Mouse (Mus musculus): Measurements from ENCODE around the gene Acsl4. TPM values are rescaled to one million over a fixed set of nuclear protein-coding genes. Genes with fewer than 3 reads are reported as not detected.

The Acsl4 gene
- polyA plus RNA-seq, 1 experiment from 2014 or later = 19.4 TPM

- no peak overlapping the region for H3K27ac ChIP-seq
- 92% methylated on average over 2 of the region's 2 CpGs for WGBS
- no peak overlapping the region for H3K4me3 ChIP-seq
- H3K9me3 ChIP-seq = no peaks in the 10 kb centered on the region
- DNase-seq (ENCODE audit: low spot score) = no peak
- no peaks in the 10 kb centered on the region for H3K27me3 ChIP-seq (ENCODE audit: insufficient read depth, poor library complexity, severe bottlenecking)
- H3K4me1 ChIP-seq (replicated peaks) = no peaks in the 10 kb centered on the region
- H3K36me3 ChIP-seq = peaks cover 5% of the 10 kb centered on the region; the same call in 1 of the 2 replicates
These were observed 64.6 kb downstream of the Acsl4 start for GRCm38 (mm10) chrX:142325760-142326159.

- 81% methylated on average over 9 of the region's 9 CpGs for WGBS
- no peak for DNase-seq (ENCODE audit: low spot score)
These were observed 74.2 kb downstream of the Acsl4 start for GRCm38 (mm10) chrX:142316106-142316505.

DNA sequence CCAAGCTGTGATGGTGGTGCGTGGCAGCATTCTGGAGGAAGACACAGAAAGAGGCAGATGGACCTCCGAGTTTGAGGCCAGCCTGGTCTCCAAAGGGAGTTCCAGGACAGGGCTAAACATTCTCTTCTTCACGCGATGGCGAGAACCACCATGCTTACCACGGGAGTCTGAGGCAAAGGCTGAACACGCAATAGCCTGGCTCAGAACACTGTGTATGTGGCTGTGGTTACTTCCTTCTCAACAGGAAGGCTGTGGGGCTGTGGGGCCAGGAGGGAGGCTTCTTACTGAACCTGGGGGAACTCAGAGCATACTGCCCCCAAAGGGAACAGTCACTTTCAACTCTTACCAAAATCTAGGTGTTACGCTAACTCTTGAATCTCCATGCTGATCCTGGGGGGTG is 75.1 kb downstream of the Acsl4 start:
- H3K27me3 ChIP-seq (ENCODE audit: insufficient read depth, poor library complexity, severe bottlenecking) = peaks cover 18% of the 10 kb centered on the region
- H3K4me3 ChIP-seq = no peak overlapping the region
- no peaks in the 10 kb centered on the region for H3K36me3 ChIP-seq
- no peak for DNase-seq (ENCODE audit: low spot score)
- H3K4me1 ChIP-seq (replicated peaks) = no peaks in the 10 kb centered on the region
- H3K9me3 ChIP-seq = no peaks in the 10 kb centered on the region
- H3K27ac ChIP-seq = no peak overlapping the region
- WGBS = 80% methylated on average over 8 of the region's 8 CpGs

More at GRCm38 (mm10) chrX:142316106-142316505, 74.2 kb downstream of the Acsl4 start:
- H3K36me3 ChIP-seq = no peaks in the 10 kb centered on the region
- H3K4me1 ChIP-seq (replicated peaks) = no peaks in the 10 kb centered on the region
- no peaks in the 10 kb centered on the region for H3K9me3 ChIP-seq
- peaks cover 11% of the 10 kb centered on the region for H3K27me3 ChIP-seq (ENCODE audit: insufficient read depth, poor library complexity, severe bottlenecking)
- no peak overlapping the region for H3K4me3 ChIP-seq
- H3K27ac ChIP-seq = no peak overlapping the region

DNA sequence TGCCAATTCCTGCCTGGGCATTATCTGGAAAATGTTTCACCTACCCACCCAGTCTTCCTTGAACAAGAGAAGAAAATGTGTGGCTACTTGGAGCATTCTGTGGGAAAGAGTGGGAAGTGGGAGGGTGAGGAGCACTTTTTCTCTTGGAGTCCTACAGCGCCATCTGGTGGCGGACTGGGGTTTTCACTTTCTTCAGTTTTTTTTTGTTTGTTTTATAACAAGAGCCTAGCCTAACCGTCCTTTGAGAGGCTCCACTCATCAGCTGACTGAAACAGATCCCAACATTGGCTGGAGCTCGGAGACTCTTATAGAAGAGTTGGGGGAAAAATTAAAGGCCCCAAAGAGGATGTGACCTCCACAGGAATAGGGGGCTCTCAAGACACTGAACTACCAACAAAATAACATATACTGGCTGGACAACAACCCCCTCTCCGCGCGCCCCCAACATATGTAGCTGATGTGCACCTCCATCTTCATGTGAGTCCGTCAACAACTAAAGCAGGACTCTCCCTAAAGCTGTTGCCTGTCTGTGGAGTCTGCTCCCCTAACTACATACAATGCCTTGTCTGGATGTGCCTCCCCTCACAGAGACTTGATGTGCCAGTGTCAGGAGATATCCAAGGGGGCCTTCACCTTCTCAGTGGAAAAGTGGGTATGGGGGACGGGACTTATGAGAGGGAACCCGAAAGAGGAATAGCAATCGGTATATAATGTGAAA is 75.9 kb downstream of the Acsl4 start:
- H3K36me3 ChIP-seq = no peaks in the 10 kb centered on the region
- H3K27me3 ChIP-seq (ENCODE audit: insufficient read depth, poor library complexity, severe bottlenecking) = peaks cover 23% of the 10 kb centered on the region
- 50% methylated on average over 11 of the region's 11 CpGs for WGBS
- no peak overlapping the region for H3K4me3 ChIP-seq
- H3K27ac ChIP-seq = no peak overlapping the region
- DNase-seq (ENCODE audit: low spot score) = peak; percentile 54
- H3K9me3 ChIP-seq = no peaks in the 10 kb centered on the region
- H3K4me1 ChIP-seq (replicated peaks) = no peaks in the 10 kb centered on the region

GRCm38 (mm10) chrX:142310431-142310830 is 79.9 kb downstream of the Acsl4 start:
- Histone ChIP-seq H3K4me3 (no peak overlapping the region), H3K27ac (no peak overlapping the region), H3K36me3 (no peaks in the 10 kb centered on the region), H3K4me1 (replicated peaks) (peaks cover 10% of the 10 kb centered on the region), H3K27me3 (ENCODE audit: insufficient read depth, poor library complexity, severe bottlenecking) (peaks cover 51% of the 10 kb centered on the region), H3K9me3 (no peaks in the 10 kb centered on the region)
- 72% methylated on average over 5 of the region's 5 CpGs for WGBS
- no peak for DNase-seq (ENCODE audit: low spot score)

- Histone ChIP-seq H3K36me3 (no peaks in the 10 kb centered on the region), H3K9me3 (no peaks in the 10 kb centered on the region), H3K27me3 (ENCODE audit: insufficient read depth, poor library complexity, severe bottlenecking) (peaks cover 87% of the 10 kb centered on the region), H3K4me3 (peak within 1 kb of the TSS; percentile 48), H3K4me1 (replicated peaks) (peaks cover 15% of the 10 kb centered on the region), H3K27ac (peak within 1 kb of the TSS; percentile 73)
- DNase-seq (ENCODE audit: low spot score) = peak; percentile 54
- WGBS = 25% methylated on average over 26 of the region's 33 CpGs
These were observed 84.3 kb downstream of the Acsl4 start, which contains the start of gene Kcne1l for GRCm38 (mm10) chrX:142305869-142306581. Gene Kcne1l (minus strand): TSS chrX:142306294.

DNA sequence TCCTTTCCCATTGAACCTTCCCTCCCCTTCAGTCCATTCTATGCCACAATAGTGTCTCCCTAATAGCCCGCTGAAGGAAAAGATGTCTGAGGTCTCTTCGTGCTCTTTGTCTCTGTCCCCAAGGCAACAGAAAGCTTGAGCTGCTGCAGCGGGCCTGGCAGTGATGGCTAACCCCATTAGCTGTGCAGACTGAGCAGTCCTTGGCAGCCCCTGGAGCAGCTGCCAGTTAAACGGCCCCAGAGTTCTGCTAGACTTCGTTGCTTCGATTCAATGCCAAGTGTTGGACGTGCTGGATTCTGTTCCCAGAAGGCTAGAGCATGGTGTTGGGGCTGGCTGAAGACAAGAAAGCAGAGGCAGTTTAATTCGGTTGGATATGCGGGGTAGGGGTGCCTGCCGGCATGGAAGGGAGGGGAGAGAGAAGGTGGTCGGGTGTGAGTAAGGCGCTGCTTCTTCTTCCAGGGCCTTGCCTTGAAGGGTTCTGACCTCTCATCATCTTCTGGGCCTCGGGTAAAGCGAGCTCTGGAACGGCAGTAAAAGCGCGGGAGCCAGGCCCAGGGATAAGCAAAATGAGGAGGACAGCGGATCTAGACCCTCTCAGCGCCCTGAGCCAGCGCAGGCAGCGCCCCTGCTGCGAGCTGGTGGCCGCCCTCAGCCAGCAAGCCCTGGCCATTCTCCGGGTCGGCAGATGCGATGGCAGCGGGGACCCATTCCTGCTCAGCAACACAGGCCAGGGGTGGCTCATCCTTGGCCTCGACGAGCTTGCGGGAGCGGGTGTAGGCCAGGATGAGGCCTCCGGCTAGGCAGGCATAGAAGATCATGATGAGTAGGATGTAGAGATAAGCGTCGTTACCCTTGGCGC is 85.1 kb downstream of the Acsl4 start:
- DNase-seq (ENCODE audit: low spot score) = peak; percentile 21
- no peaks in the 10 kb centered on the region for H3K9me3 ChIP-seq
- 33% methylated on average over 35 of the region's 35 CpGs for WGBS
- H3K27ac ChIP-seq = peak overlapping the region; percentile 73
- peaks cover 15% of the 10 kb centered on the region for H3K4me1 ChIP-seq (replicated peaks)
- peak overlapping the region; percentile 48 for H3K4me3 ChIP-seq
- H3K27me3 ChIP-seq (ENCODE audit: insufficient read depth, poor library complexity, severe bottlenecking) = peaks cover 84% of the 10 kb centered on the region
- no peaks in the 10 kb centered on the region for H3K36me3 ChIP-seq

DNA sequence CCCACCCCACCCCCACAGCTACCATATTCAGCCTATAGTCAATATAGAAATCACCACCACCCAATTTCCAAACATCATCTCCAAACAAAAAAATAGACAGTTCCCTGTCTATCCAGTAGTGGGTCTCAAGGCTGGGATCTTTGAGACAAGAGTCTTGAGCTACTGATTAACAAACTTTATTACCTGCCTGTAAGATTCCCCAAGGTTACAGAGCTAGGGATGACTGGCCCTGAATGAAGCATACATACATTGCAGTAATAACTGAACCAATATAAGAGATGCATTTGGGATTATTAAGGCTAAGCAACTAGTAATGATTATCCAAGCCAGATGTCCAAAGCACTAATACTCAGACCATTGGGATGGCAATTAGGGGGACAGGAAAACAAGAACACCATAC is 85.7 kb downstream of the Acsl4 start:
- Histone ChIP-seq H3K27me3 (ENCODE audit: insufficient read depth, poor library complexity, severe bottlenecking) (peaks cover 84% of the 10 kb centered on the region), H3K9me3 (no peaks in the 10 kb centered on the region), H3K4me3 (no peak overlapping the region), H3K4me1 (replicated peaks) (peaks cover 15% of the 10 kb centered on the region), H3K36me3 (no peaks in the 10 kb centered on the region), H3K27ac (no peak overlapping the region)
- DNase-seq (ENCODE audit: low spot score) = no peak

DNA sequence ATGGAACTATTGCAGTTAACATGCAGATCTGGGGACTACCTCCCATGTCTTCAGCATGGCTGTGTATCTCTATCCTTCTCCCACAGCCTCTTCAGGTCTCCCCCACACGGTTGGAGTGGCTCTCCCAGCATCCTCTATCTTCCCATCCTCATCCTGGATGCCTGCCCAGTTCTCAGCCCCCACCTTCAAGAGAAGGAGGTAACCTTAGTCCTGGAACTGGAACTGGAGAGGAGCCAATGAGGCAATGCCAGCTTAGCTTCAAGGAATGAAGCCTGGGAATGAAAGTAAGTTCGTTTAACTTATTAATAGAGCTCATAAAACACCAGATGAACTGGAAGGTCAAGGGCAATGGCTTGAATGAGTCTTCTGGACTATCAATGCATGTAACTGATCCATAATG is 86.9 kb downstream of the Acsl4 start:
- DNase-seq (ENCODE audit: low spot score) = no peak
- WGBS = 65% methylated on average over 2 of the region's 2 CpGs
- Histone ChIP-seq H3K27ac (no peak overlapping the region), H3K36me3 (no peaks in the 10 kb centered on the region), H3K4me1 (replicated peaks) (peaks cover 15% of the 10 kb centered on the region), H3K4me3 (no peak overlapping the region), H3K27me3 (ENCODE audit: insufficient read depth, poor library complexity, severe bottlenecking) (peaks cover 76% of the 10 kb centered on the region), H3K9me3 (no peaks in the 10 kb centered on the region)

- 64% methylated on average over 5 of the region's 5 CpGs for WGBS
- H3K4me1 ChIP-seq (replicated peaks) = no peaks in the 10 kb centered on the region
- H3K27ac ChIP-seq = no peak overlapping the region
- H3K27me3 ChIP-seq (ENCODE audit: insufficient read depth, poor library complexity, severe bottlenecking) = peaks cover 46% of the 10 kb centered on the region
- H3K4me3 ChIP-seq = no peak overlapping the region
- no peaks in the 10 kb centered on the region for H3K36me3 ChIP-seq
- no peak for DNase-seq (ENCODE audit: low spot score)
- no peaks in the 10 kb centered on the region for H3K9me3 ChIP-seq
These were observed 104.4 kb downstream of the Acsl4 start for GRCm38 (mm10) chrX:142285905-142286304.

- 68% methylated on average over 3 of the region's 3 CpGs for WGBS
- Histone ChIP-seq H3K36me3 (no peaks in the 10 kb centered on the region), H3K27me3 (ENCODE audit: insufficient read depth, poor library complexity, severe bottlenecking) (peaks cover 38% of the 10 kb centered on the region), H3K9me3 (no peaks in the 10 kb centered on the region), H3K4me1 (replicated peaks) (no peaks in the 10 kb centered on the region), H3K4me3 (no peak overlapping the region), H3K27ac (no peak overlapping the region)
- no peak for DNase-seq (ENCODE audit: low spot score)
These were observed 113.8 kb downstream of the Acsl4 start for GRCm38 (mm10) chrX:142276573-142276972.

DNA sequence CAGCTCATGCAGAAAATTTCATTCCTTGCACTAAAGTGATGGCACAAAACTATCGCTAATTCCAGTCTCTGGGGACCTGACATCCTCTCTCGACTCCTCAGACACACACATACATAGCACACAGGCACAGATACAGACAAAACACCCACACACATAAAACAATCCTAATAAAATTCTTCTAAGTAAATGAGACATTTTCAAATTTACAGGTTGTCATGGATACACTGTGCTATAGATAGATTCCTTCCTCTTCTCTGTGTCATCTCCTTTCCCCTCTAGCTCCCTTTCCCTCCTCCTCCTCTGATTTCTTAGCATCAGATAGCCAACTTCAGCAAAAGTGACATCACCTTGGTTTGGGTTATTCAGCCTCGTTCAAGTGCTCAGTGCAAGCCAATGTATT is 114.3 kb downstream of the Acsl4 start:
- Histone ChIP-seq H3K36me3 (no peaks in the 10 kb centered on the region), H3K4me3 (no peak overlapping the region), H3K9me3 (no peaks in the 10 kb centered on the region), H3K27ac (no peak overlapping the region), H3K4me1 (replicated peaks) (no peaks in the 10 kb centered on the region), H3K27me3 (ENCODE audit: insufficient read depth, poor library complexity, severe bottlenecking) (peaks cover 35% of the 10 kb centered on the region)
- 84% methylated on average over 3 of the region's 3 CpGs for WGBS
- no peak for DNase-seq (ENCODE audit: low spot score)
